Mouse (Mus musculus) urinary bladder, adult 18-20 months (tissue): Measurements from ENCODE around the gene Gjd3.
A peak's percentile ranks its signal among the peaks of the same experiment; 100 is the strongest.
"Not testable (repeated sequence)": the region's sequence is repeated elsewhere in the genome, so short reads cannot be mapped to it uniquely, and the experiment has no call there.

Experiments
- DNase-seq, 2 experiments: peaks; one replicate each; pipeline ENCODE4 v3.0.0; 2022; ENCODE audit warnings: low spot score in 2 of 2, mixed read lengths in 2 of 2

Gjd3 gene

DNA sequence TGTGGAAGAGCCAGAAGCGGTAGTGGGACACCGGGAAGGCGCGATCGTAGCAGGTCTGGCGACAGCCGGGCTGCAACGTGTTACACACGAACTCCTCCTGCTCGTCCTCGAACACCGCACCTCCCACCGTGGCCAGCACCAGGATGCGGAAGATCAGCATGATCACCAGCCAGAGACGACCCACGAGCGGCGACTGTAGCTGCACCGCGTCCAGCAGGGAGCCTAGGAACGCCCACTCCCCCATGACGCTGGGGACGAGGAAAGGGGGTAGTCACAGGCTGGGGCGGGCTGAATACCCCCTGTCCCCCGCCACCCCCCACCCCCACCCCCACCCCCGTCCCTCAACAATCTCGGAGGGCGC, at the start of gene Gjd3:
Gjd3 (minus strand) TSS at position 244 of the 361 bp plus-strand sequence.
- DNase-seq: no peak

DNA sequence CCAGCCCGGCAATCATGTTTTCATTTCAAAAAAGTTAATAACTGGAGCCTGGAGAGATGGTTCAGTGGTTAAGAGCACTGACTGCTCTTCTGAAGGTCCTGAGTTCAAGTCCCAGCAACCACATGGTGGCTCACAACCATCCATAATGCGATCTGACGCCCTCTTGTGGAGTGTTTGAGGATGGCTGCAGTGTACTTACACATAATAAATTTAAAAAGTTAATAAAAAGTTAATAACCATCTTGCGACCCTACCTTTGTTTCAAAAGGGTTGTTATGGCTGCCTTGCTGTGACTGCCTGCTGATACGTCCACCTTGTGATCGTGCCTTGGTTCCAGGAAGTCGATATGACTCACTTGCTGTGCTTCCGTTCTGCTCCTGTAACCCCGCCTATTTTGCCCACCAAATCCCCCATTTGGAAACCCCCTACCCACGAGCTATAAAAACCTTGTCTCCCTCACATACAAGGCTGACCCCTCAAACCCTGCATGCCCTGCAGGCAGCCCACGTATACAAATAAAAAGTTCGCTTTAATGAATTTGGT, 44.2 kb upstream of the Gjd3 start:
- DNase-seq: no peak

- no peak for DNase-seq
These were observed 43.1 kb upstream of the Gjd3 start for GRCm38 (mm10) chr11:99025878-99026277.

DNA sequence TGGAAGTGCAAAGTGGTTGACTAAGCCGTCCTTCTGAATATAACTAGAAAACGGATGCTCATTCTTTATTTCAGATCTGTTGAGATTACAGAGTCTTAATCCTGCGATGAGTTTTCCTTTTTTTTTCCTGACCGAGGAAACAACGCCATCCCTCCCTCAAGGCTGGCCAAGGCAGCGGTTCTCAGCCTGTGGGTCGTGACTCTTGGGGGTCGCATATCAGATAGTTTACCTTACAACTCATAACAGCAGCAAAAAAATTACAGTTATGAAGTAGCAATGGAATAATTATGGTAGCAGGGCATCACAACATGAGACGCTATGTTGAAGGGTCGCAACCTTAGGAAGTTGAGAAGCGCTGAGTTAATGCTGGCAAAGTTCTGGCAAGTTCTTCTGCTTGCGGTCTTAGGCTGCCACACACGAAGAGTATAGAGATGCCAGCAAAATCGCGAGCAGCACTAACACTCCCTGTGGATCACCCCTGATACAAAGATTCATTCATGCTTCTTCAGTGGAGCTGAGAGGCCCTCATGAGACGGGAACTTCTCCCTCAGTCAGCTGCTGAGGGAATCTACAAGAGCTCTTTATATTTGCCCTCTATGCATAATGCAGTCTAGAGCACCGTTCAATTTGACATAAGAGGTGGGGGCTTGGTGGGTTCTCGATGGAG, 41.8 kb upstream of the Gjd3 start:
- no peak for DNase-seq

GRCm38 (mm10) chr11:99023500-99024467, 41.0 kb upstream of the Gjd3 start, which contains the start of gene Top2a:
Gene Top2a (minus strand): TSS chr11:99024189.
- DNase-seq: peak; percentile 88 to 89

DNA sequence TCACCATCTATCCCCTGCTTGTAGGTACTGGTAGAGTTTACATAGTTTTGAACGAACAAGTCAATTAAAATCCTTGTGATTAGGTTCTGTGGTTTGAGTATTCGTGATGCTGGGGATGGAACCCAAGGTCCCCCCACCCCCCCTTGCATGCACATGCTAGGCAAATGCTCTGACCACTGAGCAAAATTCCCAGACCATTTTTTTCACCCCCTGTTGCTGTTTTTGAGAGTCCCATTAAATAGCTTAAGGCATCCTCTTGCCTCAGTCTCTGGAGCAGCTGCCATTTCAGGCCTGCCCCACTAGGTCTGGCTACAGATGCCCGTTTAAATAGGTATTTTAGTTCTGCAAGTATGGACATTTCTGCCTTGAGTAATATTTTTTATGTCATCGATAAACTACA, 40.3 kb upstream of the Gjd3 start:
- no peak for DNase-seq

- no peak for DNase-seq
These were observed 39.6 kb upstream of the Gjd3 start for GRCm38 (mm10) chr11:99022384-99022933.

DNA sequence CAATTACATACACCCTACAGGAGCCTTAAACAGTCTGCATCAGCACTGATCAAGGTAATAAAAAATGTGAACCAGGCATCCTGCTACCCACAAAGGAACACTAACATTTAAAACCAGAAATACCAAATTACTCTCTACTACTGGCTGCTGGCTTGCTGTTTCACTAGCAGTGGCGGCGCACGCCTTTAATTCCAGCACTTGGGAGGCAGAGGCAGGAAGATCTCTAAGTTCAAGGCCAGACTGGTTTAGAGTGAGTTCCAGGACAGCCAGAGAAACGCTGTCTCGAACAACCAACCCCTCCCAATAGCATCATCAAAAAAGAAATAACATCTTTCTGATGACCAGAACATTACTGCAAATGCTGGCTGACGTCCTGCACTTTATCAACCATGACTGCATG, 37.0 kb upstream of the Gjd3 start:
- no peak for DNase-seq

DNA sequence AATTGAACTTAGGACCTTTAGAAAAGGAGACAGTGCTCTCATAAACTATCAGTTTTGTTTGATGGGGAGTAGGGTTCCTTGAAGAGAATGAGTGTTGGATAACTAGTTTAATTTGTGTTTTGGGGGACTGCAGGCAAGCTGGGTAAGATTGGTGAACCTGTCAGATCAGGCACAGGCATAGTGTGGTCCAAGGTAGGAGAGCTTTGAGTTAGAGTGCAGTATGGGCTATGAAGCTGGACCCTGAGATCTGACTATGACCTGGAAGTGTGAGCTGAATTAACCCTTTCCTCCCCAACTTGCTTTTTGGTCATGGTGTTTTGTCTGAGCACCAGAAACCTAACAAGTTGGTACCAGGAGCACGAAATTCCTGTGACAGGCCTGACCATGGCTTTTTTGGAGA, 31.0 kb upstream of the Gjd3 start:
- no peak for DNase-seq

DNA sequence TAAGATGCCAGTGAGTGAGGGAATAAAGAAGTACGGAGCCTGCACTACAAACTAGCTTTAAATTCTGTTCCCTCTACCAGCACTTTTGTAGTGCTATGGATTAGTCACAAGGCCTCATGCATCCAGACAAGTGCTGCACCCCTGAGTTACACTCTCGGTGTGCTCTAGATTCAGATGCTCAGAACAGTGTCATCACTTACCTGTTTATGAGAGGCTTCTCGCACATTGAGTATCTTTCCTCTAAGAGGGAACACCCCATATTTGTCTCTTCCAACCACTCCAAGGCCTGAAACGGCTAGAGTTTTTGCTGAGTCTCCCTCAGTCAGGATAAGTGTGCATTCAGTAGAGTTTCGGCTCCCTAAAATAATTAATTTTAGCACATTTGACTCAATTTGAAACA, 27.9 kb upstream of the Gjd3 start:
- DNase-seq: no peak

DNA sequence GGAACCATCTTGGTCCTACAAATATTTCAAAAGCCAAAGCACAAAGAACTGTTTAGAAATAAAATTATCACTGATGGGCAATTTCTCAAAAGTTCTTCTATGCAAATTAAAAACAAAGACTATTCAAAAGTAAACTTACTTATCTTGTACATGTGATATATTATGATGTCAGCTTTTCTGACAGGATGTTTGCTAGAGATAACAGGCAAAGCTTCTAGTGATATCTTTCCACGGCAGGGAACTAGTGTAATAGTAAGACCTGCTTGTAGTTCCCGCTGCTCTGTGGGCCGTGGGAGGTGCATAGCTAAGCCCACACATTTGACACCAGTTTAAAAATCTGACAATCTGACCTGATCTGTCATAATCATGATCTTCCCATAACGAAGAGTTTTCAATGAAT, 27.3 kb upstream of the Gjd3 start:
- DNase-seq: no peak

GRCm38 (mm10) chr11:99006788-99007187, 24.0 kb upstream of the Gjd3 start:
- DNase-seq: no peak

DNA sequence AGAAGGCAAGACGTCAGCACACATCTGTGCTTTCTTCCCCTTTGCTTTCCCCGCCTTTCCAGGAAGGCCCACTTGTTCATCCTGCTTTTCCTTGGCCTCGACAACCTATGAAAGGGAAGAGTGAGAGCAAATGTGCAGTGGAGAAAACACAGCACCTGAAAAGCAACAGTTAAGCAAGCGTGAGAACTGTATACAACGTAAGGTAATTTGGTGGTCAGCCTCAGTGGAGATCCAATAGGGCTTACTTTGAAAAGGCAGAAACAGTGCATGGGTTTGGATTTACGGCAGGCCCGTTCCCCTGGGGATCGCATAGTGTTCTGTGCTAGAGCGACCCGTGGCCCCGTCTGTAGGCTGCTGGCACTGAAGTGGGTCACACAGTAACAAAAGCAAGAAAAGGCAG, 16.4 kb upstream of the Gjd3 start:
- no peak for DNase-seq

DNA sequence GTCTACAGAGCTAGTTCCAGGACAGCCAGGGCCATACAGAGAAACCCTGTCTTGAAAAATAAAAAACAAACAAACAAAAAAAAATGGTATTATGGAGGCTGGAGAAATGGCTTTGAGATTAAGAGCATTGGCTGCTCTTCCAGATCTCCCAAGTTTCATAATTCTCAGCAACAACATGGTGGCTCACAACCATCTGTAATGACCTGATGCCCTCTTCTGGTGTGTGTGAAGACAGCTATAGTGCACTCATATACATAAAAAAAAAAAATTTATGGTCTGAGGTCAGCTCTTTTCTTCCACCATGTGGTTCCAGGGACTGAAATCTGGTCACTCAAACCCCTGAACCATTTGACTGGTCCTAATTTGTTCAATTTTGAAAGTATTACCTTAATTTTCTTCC, 16.0 kb upstream of the Gjd3 start:
- no peak for DNase-seq

DNA sequence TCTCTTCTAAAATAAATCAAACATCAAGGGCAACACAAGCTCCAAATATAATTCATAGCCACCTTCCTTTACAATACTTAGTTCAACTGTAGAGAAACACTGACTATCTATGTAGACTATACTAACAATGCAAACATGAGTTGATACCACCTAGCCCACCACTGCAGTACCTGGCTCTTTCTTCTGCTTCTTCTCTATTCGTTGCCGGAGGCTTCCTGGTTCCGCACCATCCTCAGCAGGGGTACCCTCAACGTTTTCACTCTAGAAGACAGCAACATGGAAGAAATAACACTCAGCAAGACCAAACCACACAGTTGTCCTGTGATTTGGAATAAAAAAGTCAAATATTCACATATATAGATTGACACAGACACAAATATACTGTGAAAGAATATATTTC, 14.8 kb upstream of the Gjd3 start:
- no peak for DNase-seq

DNA sequence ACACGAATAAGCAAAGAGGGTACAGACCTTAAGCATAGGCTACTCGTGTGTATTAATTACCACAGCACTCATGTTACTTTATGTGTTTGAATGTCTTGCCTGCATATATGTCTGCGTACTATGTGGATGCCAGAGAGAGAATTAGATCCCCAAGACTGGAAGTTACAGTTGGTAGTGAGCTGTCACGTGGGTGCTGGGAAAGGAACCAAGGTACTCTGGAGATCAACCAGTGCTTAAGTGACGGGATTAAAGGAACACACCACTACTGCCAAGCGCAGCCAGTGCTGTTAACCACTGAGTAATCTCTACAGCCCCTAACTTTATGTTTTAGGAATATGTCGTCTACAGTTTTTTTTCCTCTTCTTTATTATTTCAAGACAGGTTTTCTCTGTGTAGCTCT, 13.2 kb upstream of the Gjd3 start:
- no peak for DNase-seq

GRCm38 (mm10) chr11:98990866-98991265, 8.1 kb upstream of the Gjd3 start:
- DNase-seq: no peak

GRCm38 (mm10) chr11:98988260-98988659, 5.4 kb upstream of the Gjd3 start:
- not testable (repeated sequence) for DNase-seq

DNA sequence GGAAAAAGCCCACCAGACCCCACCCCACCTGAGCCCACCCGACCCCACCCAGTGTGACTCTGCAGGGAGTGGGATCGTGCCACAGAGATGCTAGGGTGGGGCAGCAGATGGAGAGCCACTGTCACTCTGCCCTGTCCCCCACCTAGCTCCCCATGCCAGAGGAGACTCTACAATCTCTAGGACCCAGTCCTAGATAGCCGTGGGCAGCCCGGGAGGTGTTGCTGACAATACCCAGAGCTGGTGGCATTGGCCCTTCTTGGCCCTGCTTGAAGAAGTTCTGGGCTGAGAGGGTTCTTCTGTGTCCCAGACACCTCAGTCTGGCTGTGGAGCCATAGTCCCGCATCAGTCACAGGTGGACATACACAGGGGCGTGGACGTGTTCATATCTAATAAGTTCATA, 2.7 kb upstream of the Gjd3 start:
- DNase-seq: no peak

DNA sequence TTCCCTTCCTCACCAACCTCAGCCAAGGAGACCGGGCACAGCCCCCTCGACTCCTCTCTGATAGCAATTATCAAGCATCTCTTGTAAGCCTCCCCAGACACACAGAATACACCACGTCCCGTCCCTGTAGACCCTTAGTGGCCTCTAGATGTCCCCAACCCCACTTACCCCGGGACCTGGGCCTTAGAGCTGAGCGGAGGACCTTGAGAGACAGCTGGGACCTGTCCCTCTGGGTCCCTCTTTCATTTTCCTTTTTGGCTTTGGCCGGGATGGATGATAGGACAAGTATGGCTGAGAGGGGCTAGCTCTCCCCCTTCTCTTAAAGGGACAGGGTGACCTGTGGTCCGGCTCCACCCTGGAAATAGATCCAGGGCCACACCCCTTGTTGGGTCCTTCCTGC, 735 bp upstream of the Gjd3 start:
- DNase-seq: no peak

DNA sequence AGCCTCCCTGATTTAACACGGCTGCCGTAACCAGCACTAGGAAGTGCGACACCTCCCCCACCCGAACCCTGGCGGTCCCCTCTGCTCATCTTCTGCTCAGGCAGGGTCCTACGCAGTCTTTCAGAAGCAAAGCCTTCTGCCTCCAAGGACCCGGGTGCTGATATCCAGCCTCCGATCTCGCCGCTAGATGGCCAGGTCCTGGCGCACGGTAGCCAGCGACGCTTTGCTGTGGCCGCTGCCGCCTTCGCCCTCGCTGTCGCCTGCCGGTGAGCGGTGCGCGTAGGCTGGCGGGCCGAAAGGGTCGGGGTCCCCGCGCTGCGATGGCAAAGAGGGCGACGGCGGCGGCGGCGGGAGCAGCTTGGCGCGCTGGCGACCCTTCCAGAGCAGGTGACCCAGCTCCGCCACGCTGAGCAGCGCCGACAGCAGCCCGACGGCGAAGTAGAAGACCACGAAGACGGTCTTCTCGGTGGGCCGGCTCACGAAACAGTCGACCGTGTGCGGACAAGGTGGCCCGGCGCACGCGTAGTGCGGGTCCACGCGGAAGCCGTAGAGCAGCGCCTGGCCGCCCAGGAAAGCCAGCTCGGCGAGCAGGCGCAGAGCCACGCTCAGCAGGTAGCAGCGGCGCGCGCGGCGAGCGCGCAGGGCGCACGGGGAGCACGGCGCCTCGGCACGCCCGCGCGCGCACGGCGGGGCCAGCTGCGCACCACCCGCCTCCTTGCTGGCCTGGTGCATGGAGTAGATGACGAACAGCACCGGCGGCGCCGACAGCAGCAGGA, 631 bp downstream of the Gjd3 start:
- DNase-seq: no peak
